Mouse (Mus musculus) heart, adult 18-20 months (tissue): Measurements from ENCODE around the gene Pqlc2. TPM values are rescaled to one million over a fixed set of nuclear protein-coding genes. Genes with fewer than 3 reads are reported as not detected.

Experiments
- DNase-seq, 2 experiments: peaks; one replicate each; pipeline ENCODE4 v3.0.0; 2021 to 2022; ENCODE audit warnings: mixed read lengths in 1 of 2
- total RNA-seq, 2 experiments: library from RNA; stranded (reverse); gene quantifications; 2 replicates each; pipeline ENCODE4 v1.2.3; 2021

Pqlc2 gene
- total RNA-seq, 2 experiments from 2014 or later: 5.0 to 5.8 TPM

DNA sequence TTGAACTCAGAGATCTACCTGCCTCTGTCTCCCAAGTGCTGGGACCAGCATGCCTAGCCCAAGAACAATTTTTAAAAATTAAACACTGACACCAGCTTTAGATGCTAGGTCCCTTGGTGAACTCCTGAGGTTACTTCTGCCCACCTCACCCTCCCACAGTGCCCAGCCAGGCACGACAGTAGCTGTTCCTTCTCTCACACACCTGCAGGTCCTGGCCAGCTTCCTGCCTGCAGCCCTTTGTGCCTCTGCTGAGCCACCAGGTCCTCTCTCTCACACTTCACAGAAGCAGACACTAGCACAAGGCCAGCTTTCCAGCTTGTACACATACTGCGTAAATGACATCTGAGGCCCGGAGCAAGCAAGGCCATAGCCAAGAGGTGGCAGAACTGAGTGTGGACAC is 5.0 kb downstream of the Pqlc2 start:
- DNase-seq: no peak

DNA sequence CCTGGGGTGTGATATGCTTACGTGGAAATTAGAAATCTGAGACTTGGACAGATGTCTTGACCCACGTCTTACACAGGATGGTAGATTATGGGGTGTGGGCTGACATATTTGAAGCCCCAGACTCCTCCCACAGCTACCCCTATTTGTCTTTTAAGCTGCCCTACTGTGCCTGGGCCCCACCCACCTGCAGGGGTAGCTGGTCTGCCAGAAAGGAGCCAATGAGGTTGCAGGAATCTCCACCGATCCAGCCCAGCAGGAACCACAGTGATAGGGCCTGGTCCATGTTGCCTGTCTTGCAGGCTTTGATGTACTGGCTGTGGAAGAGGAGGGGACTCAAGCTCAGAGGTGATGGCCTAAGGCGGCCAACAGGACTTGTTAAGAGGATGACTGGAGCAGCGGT is 8.3 kb downstream of the Pqlc2 start:
- no peak for DNase-seq

DNA sequence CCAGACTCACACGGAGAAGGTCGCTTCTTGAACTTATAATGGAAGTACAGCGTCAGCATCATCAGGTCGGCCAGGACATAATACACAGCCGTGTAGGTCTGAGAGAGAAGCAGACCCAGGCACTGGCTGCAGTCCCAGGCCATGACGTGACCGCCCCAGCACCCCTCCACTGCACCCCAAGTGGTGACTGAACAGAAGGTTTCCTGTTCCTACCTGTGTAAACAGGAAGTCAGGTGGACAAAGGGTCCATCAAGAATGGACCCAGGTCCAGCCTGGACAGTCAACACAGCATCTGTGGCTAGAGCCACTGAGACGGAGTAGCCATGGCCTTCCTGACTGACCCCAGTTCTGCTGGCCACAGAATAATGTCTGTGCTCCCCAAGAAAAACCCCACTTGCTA is 8.7 kb downstream of the Pqlc2 start:
- no peak for DNase-seq

DNA sequence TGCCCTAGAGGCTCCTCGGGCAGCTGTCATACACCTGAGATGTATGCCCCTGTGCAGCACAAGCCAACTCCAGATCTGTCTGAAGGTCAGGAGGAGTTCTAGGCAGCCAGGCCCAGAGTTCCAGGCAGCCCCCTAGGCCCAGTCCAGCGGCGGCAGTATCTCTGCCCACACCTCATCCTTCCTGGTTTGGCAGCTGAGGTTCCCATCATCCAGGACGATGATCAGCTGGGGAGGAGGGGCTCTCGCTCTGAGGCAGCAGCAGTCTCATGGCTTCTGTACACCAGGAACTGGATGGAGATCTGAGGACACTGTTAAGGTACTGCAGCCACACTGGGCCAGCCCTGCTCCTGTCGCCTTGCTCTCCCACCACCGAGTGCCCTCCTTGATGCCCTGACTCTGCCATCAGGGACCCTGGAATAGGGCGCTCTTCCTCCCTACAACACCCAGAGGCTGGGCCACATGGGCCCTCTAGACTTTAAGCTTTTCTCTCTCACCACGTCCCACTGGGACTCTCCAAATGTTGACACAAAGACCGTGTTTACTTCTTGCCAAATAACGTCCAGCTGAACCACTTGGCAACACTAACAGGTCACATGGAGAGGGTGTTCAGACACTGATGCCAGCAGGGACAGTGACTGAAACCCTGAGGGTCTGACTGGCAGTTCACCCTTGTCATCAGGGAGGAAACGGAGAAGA is 11.7 kb downstream of the Pqlc2 start:
- DNase-seq: no peak

DNA sequence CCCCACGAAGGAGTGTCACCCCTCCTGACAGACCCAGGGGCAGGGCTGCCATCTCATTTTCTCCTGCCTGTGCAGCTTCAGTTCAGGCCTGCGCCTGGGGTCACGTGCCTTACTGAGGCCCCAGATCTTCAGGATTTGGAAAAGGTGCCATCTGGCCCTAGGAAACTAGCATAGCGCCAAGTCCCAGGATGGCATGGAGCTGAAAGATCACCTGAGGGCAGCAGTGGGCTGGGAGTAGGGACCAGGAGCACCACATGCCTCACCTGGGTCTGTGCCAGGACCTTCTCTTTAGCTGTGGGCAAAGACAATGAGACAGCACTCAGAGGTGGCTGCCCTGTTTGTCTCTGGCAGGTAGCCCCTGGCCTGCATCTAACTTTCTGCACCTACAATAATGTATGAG is 12.9 kb downstream of the Pqlc2 start:
- peak; percentile 75 to 77 for DNase-seq

DNA sequence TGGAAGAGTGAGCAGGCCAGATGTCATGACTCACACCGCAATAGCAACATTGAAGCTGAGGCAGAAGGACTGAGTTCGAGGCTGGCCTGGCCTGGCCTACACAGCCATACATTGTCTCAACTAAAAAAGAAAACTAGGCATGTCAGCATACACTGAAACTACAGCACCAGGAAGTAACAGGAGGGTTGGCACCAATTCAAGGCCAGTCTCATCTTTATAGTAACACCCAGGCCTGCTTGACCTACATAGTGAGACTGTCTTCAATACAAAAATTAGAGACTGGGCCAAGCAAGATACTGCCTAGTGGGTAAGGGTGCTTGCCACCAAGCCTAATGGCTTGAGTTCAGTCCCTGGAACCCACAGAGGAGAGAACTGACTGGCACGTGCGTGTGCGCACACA is 18.5 kb downstream of the Pqlc2 start:
- DNase-seq: no peak

DNA sequence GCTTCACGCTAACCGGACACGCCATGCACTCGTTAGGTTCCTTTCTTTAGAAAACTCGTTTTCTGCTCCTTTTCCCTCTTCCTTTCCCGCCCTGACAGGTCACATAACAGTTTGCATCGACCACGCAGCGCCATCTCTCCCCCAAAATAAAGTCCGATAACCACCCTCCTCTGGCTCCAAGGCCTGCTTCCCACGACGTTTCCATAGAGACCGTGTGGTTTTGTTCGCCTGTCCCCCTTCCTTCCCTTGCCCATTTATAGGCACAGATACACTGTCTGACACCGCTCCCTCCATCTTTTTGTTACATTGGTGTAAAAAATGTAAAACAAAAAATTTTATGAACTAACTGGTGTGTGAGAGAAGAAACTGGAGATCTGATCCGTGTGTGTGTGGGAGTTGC is 19.4 kb downstream of the Pqlc2 start:
- DNase-seq: no peak

DNA sequence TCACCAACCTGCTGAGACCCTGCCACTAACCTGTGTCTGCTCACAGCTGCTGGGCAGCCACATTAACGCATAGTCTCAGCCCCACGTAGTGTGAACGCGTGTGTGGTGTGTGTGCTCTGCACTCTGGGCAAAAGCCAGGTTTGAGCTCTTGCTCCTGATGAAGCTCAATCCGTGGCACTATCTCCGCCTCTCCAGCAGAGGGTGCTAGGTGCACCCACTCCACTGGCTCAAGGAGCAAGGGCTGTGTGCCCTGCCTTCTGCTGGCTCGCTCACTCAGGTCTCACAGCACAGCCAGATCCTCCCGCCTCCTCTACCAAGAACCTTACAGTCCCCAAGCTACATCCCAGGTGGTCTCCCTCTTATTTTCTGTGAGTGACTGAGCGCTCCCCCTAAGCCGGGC is 21.5 kb downstream of the Pqlc2 start:
- peak; percentile 56 to 60 for DNase-seq

DNA sequence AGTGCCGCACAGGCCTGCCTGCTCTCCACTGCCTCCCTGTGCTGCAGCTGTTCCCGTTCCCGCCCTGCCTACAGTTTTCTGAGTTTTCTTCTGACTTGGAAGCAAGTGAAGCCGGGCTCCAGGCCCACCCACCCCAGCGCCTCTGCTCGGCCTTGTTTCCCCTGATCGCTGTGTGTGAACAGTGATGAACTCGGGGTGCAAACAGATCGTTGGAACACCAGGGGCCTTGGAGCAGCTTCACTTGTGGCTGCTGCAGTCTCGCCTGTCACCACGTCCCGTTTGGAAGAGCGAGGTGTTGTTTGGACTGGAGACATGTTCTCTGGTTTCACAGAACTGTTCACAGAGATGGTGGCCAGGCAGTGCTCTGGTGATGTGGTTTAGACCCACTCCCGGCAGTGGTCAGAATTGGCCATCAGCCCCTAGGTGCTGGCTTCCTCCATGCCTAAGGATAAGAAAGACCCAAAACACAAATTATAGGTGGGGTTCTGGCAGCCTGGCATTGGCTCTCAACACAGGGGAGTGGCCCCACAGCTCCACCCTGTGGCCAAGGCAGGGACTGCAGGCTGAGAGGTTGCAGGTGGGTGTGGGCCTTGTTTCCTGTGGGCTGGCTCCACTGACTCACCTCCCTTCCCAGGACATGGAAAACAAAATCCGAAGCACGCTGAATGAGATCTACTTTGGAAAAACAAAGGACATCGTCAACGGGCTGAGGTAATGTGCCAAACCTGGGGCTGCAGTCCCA is 23.2 kb downstream of the Pqlc2 start:
- peak; percentile 87 to 93 for DNase-seq

DNA sequence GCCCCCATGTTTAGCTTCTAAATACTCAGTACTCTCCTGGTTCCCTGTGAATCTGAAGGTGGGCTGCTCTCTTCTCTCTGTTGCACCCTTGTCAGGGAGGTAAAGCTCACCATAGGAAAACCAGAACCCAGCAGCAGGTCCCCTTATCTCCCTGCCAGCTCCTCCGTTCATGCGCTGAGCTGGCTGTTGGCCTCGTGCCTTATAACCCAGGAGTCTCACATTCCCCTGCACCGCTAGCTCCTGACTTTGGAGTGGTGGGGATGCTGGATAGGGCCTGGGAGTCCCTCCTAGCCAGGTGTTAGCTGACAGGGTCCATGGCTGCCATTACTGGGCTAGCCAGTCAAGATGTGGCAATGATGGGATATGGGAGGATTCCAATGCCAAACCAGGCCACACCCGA is 24.3 kb downstream of the Pqlc2 start:
- no peak for DNase-seq

DNA sequence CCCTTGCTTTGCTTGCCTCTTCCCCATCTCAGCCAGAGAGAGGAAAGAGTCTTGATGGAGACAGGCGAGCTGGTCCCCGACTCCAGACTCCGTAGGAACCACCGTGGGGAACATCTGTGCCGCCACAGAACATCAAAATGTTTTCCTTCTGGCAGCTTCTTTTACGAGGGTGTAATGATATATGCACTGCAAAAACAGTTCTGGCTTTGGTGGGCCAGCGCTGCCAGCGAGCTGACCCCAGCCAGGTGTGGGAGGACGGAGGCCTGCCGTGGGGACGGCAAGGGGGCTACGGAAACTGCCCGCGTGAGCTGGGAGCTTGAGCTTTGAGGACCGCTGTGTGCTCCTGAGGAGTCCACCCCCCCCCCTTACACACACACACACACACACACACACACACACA is 25.6 kb downstream of the Pqlc2 start:
- DNase-seq: no peak

DNA sequence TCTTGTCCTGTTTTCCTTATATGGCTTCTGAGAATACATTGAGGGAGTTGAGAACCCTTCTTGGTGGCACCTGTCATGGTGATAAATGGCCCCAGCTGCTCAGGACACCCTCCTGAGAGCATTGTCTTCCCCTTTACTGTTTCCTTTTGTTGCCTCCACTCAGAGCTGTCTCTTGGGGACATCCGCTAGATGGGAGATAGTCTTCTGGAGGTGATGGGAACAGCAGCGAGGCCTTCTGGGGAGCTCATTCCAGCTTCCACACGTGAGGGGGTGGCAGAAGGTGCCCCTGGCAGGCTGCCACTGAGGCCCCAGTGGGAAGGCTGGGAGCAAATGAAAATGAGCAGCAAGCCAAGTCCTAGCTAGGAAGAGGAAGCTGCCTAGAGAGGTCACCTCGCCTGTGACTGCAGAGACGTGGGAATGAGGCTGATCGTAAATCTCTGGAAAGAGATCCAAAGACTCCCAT is 27.5 kb downstream of the Pqlc2 start:
- peak; percentile 45 to 60 for DNase-seq

DNA sequence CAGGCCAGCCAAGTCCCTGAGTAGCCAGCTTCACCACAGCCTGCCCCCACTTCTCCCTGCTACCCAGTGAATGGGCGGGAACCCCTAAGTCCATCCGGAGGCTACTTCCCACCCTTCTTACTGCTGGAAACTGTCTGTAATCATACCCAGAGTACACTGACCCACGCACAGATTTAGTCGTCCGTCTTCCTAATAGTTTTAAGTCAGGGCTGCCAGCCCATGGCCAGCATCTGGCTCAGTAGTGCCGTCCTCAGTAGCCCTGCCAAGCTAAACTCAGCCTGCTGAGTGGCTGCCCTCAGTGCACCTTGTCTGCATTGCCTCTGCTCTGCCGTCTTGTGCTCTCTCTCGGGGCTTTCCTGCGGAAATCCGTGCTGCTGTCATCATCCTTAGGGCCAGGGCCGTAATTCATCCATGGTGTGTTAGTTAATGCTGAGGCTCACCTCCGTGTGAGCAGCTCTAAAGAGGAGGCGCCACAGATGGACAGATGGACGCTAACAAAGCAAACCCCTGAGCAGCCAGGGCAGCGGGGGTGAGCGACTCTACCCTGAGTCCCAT is 28.6 kb downstream of the Pqlc2 start:
- DNase-seq: no peak

DNA sequence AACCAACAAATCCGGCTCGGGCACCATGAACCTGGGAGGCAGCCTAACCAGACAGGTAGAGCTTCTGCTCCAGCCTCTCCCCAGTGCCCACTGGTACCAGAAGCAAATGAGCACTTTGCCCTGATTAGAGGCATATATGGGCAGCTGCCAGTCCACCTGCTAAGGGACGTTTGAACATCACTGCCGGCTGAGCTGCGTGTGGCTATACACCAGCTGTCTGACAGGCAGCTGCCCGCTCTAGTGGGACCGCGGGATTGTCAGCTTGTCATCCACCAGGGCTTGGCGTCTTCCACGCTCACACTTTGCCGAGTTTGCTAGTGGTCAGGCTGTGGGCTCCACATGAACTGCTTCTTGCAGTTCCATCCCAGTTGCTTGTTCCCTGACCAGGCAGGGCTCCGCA is 30.0 kb downstream of the Pqlc2 start:
- DNase-seq: no peak

DNA sequence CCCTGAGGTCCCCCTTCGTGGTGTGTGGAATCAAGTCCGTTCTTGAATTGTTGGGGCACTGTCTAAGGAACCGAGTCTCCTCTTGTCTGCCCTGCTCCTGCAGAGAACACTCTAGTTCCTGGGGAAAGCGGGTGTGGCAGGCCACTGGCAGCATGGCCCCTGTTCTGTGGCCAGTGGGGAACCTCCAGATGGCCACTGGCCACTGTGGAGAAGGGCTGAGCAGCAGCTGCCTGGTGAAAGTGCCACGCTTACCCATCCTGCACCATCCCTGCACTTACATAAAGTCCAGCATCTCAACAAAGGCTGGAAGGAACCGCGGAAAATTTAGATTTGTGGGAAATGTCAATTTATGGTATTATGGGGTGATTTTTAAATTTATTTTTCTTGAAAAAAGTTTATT is 34.1 kb downstream of the Pqlc2 start:
- no peak for DNase-seq

DNA sequence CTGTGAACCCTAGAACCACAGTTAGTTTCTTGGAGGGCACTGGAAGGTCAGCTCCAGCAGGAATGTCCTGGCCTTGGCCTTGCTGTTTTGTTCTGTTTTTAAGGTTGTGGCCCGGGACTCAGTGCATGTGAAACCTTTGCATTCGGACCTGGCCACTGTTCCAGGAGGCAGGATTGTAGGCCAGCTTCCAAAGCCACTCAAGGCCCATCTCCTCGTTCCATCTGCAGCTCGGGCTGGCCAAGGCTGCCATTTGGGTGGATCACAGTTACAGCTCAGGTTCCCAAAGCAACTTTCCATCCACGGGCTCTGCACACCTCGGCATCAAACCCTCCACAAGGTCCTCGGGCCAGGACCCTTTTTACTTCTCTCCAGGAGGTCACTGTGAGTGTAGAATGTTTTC is 35.9 kb downstream of the Pqlc2 start:
- DNase-seq: peak in 1 of 2 experiments; percentile 44

DNA sequence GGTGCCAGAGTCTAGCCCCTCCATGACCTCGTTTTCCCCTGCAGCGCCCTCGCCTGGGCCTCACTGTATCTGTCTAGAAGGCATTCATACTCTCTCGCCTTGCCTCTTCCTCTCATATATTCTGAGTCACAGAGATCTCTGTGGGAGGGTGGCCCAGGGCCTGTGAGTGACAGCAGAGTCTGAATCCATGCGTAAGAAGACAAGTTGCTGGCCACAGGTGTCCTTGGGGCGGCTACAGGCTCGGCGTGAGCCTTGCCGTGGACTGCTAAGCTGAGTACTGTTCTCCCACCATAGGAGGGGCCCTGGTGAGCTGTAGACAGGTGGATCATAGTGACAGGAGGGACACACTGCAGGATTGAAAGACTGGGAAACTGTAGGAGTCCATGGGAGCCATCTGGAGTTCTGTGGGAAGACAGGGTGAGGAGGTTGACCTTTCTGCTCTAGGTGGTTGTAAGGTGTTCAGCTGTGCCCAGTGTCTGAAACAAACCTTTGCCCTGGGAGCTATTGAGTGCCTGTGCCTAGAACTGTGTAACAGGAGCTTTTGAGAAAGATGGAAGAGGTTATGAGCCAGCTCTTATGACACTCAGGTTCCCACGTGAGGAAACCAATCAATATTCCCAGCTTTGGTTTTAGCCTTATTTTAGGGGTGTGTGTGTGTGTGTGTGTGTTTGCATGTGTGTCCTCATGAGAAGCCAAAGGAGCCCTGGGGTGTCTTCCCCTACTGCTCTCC is 37.4 kb downstream of the Pqlc2 start:
- no peak for DNase-seq

DNA sequence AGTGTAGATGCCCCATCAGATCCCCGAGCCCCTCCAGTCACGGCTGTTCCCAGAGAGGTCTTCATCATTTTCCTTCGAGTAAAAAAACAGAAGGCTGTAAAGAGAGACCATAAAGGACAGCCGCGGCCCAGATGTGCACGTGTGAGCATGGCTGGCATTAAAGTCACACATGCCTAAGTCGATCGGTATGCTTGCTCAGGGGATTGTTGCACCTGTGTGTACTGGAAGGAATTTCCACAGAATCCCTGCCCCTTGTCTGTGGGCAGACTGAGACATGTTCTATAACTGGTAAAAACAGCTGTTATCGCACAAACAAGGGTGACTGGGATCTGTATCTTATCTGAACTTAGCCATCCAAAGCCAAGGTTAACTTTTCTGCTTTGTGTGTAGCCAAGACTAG is 38.9 kb downstream of the Pqlc2 start:
- no peak for DNase-seq

DNA sequence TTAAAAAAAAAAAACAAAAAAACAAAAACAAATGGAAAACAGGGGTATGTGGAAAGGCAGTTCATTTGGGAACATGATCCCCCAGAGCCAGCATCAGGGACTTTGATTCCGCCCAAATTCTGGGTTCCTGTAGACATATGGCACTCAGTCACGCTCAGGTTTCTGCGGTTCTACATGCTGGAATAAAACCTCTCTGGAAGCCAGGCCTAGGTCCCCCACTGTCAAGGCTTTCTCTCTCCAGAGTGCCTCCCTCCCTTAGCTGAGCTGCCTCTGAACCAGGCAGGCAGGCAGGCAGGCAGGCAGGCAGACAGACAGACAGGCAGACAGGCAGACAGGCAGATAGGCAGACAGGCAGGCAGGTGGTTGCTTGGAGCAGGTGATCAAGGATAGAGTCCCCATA is 40.3 kb downstream of the Pqlc2 start:
- DNase-seq: no peak

DNA sequence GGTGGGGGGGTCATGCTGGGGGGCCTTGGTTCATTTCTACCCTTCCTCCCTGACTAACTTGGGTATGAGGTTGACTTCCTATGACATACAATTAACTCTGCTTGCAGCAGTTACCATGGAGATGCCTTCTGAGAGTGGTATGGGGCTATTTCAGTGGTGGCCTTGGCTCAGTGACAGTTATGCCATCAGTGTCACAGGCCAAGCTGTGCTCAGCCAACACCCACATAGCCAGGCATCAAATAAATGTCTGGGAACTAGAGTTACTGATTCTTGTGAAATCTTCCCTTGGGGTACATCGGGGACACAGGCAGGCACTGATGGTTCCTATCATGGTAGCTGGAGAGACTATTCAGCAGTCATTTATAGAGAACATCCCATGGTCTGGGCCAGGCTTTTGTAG is 42.3 kb downstream of the Pqlc2 start:
- DNase-seq: no peak

DNA sequence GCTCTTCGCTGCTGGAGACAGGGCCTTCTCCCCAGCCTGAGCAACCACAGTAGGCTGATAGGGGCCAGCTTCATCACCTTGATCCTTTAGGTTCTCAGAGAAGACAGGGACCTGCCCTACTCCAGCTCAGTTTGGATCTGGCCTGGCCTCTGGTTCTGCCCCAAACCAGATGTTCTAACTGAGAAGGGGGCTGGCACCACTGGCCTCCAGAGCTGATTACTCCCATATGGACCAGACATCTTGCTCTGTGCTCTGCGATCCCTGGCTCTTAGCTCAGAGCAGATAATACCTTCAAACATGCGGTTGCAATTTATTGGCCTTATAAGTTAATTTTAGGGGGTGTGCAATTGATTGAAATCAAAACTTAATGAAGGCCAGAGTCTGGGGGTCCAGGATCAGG is 43.2 kb downstream of the Pqlc2 start:
- DNase-seq: no peak

DNA sequence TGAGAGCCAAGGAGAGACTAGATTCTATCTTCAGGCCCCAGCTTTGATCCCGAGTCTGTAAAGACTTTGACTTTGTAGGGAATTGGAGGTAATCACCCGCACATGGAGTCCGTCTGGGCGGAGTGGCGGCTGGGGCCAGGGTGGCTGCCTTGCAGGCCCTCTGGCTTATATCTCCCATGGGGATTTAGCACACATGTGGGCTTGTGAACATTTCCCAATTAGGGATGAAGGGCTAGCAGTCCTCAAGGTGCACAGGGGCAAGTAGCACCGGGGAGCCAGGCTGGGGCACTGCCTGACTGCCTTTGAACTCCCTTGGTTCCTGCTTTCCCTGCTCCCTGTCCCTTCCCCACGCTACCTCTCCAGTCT is 44.0 kb downstream of the Pqlc2 start:
- no peak for DNase-seq
